Mouse (Mus musculus): Measurements from ENCODE around the gene R3hdm2.

DNA sequence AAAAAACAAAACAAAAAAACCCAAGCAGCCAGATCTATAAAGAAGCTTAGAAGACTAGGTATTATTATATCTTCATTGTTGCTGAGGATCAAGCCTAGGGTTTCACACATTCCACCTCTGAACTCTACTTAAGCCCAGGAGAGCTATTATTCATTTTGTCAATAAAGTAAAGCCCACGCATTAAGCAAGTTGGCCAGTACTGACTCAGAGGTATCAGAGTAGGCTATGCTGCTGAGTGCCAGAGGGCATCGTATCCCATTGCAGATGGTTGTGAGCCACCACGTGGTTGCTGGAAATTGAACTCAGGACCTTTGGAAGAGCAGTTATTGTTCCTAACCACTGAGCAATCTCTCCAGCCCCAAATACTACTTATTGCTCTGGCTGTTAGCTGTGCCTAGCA is 163.8 kb downstream of the R3hdm2 start:
- TF ChIP-seq POLR2A (IDR thresholded peaks at IDR 0.05; ENCODE audit: insufficient read length, low read depth) = no peak
- no peak for TF ChIP-seq CEBPB (IDR thresholded peaks at IDR 0.05; ENCODE audit: insufficient read depth, poor library complexity, severe bottlenecking)
- TF ChIP-seq E2F4 (IDR thresholded peaks at IDR 0.05; ENCODE audit: insufficient read depth) = no peak
- no peak for TF ChIP-seq POLR2AphosphoS2 (IDR thresholded peaks at IDR 0.05; ENCODE audit: insufficient read length, low read depth)
- TF ChIP-seq USF1 (IDR thresholded peaks at IDR 0.05; ENCODE audit: low read depth) = no peak
- no peak for TF ChIP-seq TCF12 (IDR thresholded peaks at IDR 0.05; ENCODE audit: insufficient read depth, poor library complexity, severe bottlenecking)
- no peak for TF ChIP-seq MAX (IDR thresholded peaks at IDR 0.05; ENCODE audit: low read depth)
- no peak for TF ChIP-seq MYOG (IDR thresholded peaks at IDR 0.05; ENCODE audit: control insufficient read depth in 1 of 3, insufficient read depth in 1 of 3, insufficient read length in 2 of 3, low read depth in 2 of 3)
- no peak for TF ChIP-seq SRF (IDR thresholded peaks at IDR 0.05; ENCODE audit: control insufficient read depth, insufficient read length, low read depth)
- TF ChIP-seq MYOD1 (IDR thresholded peaks at IDR 0.05; ENCODE audit: control insufficient read depth in 1 of 3, insufficient read length in 2 of 3, low read depth in 2 of 3) = no peak
- TF ChIP-seq TCF3 (IDR thresholded peaks at IDR 0.05; ENCODE audit: insufficient read length, low read depth) = no peak
- no peak for TF ChIP-seq REST (IDR thresholded peaks at IDR 0.05; ENCODE audit: insufficient read depth, insufficient read length)

Measured in myocyte (in vitro differentiated cells).